Mouse (Mus musculus) brain, embryonic 18.5 days (tissue): ENCODE data around the gene Tmem42.

Experiments used
- DNase-seq: peaks from one replicate; pipeline ENCODE4 v3.0.0-alpha.2; 2012; ENCODE audit warnings: low read depth, low spot score

The Tmem42 gene

GRCm38 (mm10) chr9:123020995-123021631 lies at the start of gene Tmem42:
Gene Tmem42, plus strand, starts transcription at chr9:123021326.
- DNase-seq = peak; percentile 67

GRCm38 (mm10) chr9:122998406-122999192 lies 22.5 kb upstream of the Tmem42 start:
- DNase-seq = no peak

- DNase-seq = no peak
Observed at GRCm38 (mm10) chr9:122999193-122999586, 21.9 kb upstream of the Tmem42 start.

GRCm38 (mm10) chr9:123004718-123005117 lies 16.4 kb upstream of the Tmem42 start:
- no peak for DNase-seq

GRCm38 (mm10) chr9:123006071-123006470 lies 15.1 kb upstream of the Tmem42 start:
- no peak for DNase-seq

GRCm38 (mm10) chr9:123021636-123022379 lies 682 bp downstream of the Tmem42 start:
- DNase-seq = no peak

- no peak for DNase-seq
Observed at GRCm38 (mm10) chr9:123024201-123024600, 3.1 kb downstream of the Tmem42 start.

GRCm38 (mm10) chr9:123031496-123032246 lies 10.5 kb downstream of the Tmem42 start:
- no peak for DNase-seq

- no peak for DNase-seq
Observed at GRCm38 (mm10) chr9:123034426-123034825, 13.3 kb downstream of the Tmem42 start, which contains the start of gene Tgm4. Gene Tgm4, plus strand, starts transcription at chr9:123034726.

- no peak for DNase-seq
Observed at GRCm38 (mm10) chr9:123047665-123048064, 26.5 kb downstream of the Tmem42 start.

- DNase-seq = no peak
Observed at GRCm38 (mm10) chr9:123058724-123059292, 37.7 kb downstream of the Tmem42 start.

GRCm38 (mm10) chr9:123060172-123060571 lies 39.0 kb downstream of the Tmem42 start:
- DNase-seq = no peak
